Mouse (Mus musculus) cerebellum, adult 11-12 months (tissue): ENCODE measurements around the gene Kcnmb1.
A peak's percentile ranks its signal among the peaks of the same experiment; 100 is the strongest.

ENCODE experiments used
- DNase-seq: peaks from one replicate; pipeline ENCODE4 v3.0.0; 2022

Kcnmb1 gene

GRCm38 (mm10) chr11:33944786-33945328 lies 18.0 kb upstream of the Kcnmb1 start:
- DNase-seq, result no peak

GRCm38 (mm10) chr11:33946501-33946900 lies 16.3 kb upstream of the Kcnmb1 start:
- DNase-seq, result no peak

- no peak for DNase-seq
Observed at GRCm38 (mm10) chr11:33951155-33951554, 11.7 kb upstream of the Kcnmb1 start.

- DNase-seq, result no peak
Observed at GRCm38 (mm10) chr11:33951684-33952625, 10.9 kb upstream of the Kcnmb1 start.

GRCm38 (mm10) chr11:33955982-33956381 lies 6.8 kb upstream of the Kcnmb1 start:
- no peak for DNase-seq

GRCm38 (mm10) chr11:33956623-33957022 lies 6.2 kb upstream of the Kcnmb1 start:
- no peak for DNase-seq

GRCm38 (mm10) chr11:33957595-33957994 lies 5.2 kb upstream of the Kcnmb1 start:
- no peak for DNase-seq

- DNase-seq, result no peak
Observed at GRCm38 (mm10) chr11:33958713-33959112, 4.1 kb upstream of the Kcnmb1 start.

- DNase-seq, result no peak
Observed at GRCm38 (mm10) chr11:33962178-33962577, 635 bp upstream of the Kcnmb1 start.

GRCm38 (mm10) chr11:33965380-33965779 lies 2.6 kb downstream of the Kcnmb1 start:
- no peak for DNase-seq

GRCm38 (mm10) chr11:33967708-33968107 lies 4.9 kb downstream of the Kcnmb1 start:
- no peak for DNase-seq

- no peak for DNase-seq
Observed at GRCm38 (mm10) chr11:33969199-33969598, 6.4 kb downstream of the Kcnmb1 start.

GRCm38 (mm10) chr11:33972114-33972513 lies 9.3 kb downstream of the Kcnmb1 start:
- no peak for DNase-seq

GRCm38 (mm10) chr11:33974341-33975040 lies 11.7 kb downstream of the Kcnmb1 start:
- DNase-seq, result no peak

- DNase-seq, result no peak
Observed at GRCm38 (mm10) chr11:33975121-33975520, 12.3 kb downstream of the Kcnmb1 start.

- no peak for DNase-seq
Observed at GRCm38 (mm10) chr11:33980146-33980545, 17.3 kb downstream of the Kcnmb1 start.

GRCm38 (mm10) chr11:33986525-33986924 lies 23.7 kb downstream of the Kcnmb1 start:
- DNase-seq, result no peak

GRCm38 (mm10) chr11:33990002-33990401 lies 27.2 kb downstream of the Kcnmb1 start:
- no peak for DNase-seq

GRCm38 (mm10) chr11:33992938-33993337 lies 30.1 kb downstream of the Kcnmb1 start, which contains the start of gene Kcnip1:
TSS of gene Kcnip1 (minus strand) at chr11:33993152.
- peak; percentile 16 for DNase-seq

- DNase-seq, result no peak
Observed at GRCm38 (mm10) chr11:33993496-33993895, 30.7 kb downstream of the Kcnmb1 start.

- DNase-seq, result no peak
Observed at GRCm38 (mm10) chr11:33998244-33998643, 35.4 kb downstream of the Kcnmb1 start.

- no peak for DNase-seq
Observed at GRCm38 (mm10) chr11:34000416-34000815, 37.6 kb downstream of the Kcnmb1 start.

GRCm38 (mm10) chr11:34001938-34002592 lies 39.3 kb downstream of the Kcnmb1 start:
- no peak for DNase-seq
